Mouse (Mus musculus): ENCODE measurements around the gene Pla2g3. TPM values are rescaled to one million over a fixed set of nuclear protein-coding genes. Genes with fewer than 3 reads are reported as not detected.
A peak's percentile ranks its signal among the peaks of the same experiment; 100 is the strongest.

Pla2g3 gene
- 0.15 and 0.30 TPM in 2 replicates for polyA plus RNA-seq (2012; rRNA removed)

DNA sequence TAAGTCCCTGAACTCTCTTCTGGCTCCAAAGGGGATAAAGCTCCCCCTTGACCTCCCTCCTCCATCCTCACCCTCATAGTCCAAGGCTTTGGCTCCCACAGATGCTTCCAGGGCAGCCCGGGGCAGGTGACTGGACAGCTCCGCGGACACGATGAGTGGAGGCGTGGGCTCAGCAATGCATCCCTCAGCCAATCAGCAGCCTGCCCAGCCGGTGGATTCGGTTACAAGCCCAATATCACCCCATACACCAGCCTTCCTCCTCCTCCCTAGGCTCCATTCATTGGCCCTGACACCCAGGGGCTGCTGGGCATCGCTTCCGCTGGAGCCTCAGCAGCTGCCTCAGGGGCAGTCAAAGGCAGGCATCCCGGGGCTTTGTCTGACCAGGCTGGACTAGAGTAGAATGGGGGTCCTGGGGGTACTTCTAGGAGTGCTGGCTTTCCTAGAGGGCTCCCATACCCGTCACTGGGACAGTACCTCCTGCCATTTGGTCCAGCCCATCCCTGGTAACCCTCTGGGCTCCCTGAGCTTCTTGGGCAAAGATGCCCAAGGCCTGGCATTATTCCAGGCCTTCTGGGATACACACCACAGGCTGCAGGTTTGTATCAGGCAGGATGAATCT lies at the start of gene Pla2g3:
Gene Pla2g3, plus strand, starts transcription at position 333 of the 619 bp plus-strand sequence.
- TF ChIP-seq CTCF (IDR thresholded peaks at IDR 0.05; ENCODE audit: extremely low read depth, insufficient read depth, insufficient read length, insufficient replicate concordance) (no peak), POLR2A (IDR thresholded peaks at IDR 0.05; ENCODE audit: low read depth, low read length) (no peak)
- Histone ChIP-seq H3K36me3 (ENCODE audit: control insufficient read depth, insufficient read depth, low read length) (no peaks in the 10 kb centered on the region), H3K27me3 (ENCODE audit: control insufficient read depth, insufficient read depth, low read length) (no peaks in the 10 kb centered on the region), H3K4me1 (ENCODE audit: control insufficient read depth, insufficient read depth, insufficient read length) (no peaks in the 10 kb centered on the region), H3K27ac (ENCODE audit: insufficient read depth, low read length) (no peak within 1 kb of the TSS), H3K4me3 (ENCODE audit: extremely low read depth, insufficient read depth, insufficient read length) (no peak within 1 kb of the TSS)
- 69% methylated on average over 11 of the region's 11 CpGs for WGBS
- no peak for DNase-seq (ENCODE audit: low read depth in 1 of 2, low spot score in 2 of 2)

DNA sequence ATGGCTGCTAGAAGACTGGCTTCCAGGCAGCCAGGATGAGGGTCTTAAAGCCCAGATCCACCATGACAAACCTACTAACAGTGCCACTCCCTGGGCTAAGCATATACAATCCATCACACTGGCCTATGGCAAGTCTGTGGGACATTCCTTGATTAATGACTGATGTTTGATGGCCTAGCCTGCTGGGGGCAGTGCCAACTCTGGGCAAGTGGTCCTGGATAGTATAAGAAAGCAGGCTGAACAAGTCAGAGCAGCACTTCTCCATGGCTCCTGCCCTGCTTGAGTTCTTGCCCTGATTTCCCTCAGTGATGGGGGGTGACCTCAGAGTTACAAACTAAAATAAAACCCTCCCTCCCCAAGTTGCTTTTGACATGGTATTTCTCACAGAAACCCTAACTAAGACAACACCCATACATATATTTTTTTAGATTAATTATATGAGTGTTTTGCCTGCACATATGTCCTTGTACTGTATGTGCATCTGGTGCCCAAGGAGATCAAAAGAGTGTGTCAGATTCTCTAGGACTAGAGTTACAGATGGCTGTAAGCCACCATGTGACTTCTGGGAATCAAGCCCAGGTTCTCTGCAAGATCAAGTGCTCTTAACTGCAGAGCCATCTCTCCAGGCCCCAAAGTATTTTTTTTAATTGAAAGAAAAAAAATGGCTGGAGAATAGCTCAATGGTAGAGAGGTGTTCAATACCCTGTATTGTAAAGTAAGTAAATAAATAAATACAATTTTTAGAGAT lies 46.2 kb upstream of the Pla2g3 start:
- no peak for DNase-seq (ENCODE audit: low read depth in 1 of 2, low spot score in 2 of 2)

DNA sequence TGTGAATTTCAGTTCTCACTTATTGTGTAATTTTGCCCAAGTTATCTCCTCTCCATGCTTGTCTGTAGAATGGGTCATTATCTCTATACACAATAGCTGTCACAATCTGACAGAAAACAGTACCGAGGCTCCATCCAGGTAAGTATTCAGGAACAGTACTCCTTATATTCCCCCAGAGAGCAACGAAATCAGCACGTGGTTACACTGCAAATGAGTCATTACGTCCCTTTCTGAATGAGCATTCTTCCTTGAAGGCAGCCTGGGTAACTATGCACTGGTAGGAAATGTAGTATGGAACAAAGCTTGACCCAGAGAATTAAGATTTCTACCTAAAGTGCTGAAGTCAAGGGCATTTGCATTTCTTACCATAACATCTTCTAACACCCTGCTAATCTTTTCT lies 45.4 kb upstream of the Pla2g3 start:
- Histone ChIP-seq H3K4me1 (ENCODE audit: control insufficient read depth, insufficient read depth, insufficient read length) (no peaks in the 10 kb centered on the region), H3K36me3 (ENCODE audit: control insufficient read depth, insufficient read depth, low read length) (no peaks in the 10 kb centered on the region), H3K4me3 (ENCODE audit: extremely low read depth, insufficient read depth, insufficient read length) (no peak overlapping the region), H3K27me3 (ENCODE audit: control insufficient read depth, insufficient read depth, low read length) (no peaks in the 10 kb centered on the region), H3K27ac (ENCODE audit: insufficient read depth, low read length) (no peak overlapping the region)
- WGBS, result 82% methylated on average over 4 of the region's 4 CpGs
- no peak for DNase-seq (ENCODE audit: low read depth in 1 of 2, low spot score in 2 of 2)
- no peak for TF ChIP-seq CTCF (IDR thresholded peaks at IDR 0.05; ENCODE audit: extremely low read depth, insufficient read depth, insufficient read length, insufficient replicate concordance)
- no peak for TF ChIP-seq POLR2A (IDR thresholded peaks at IDR 0.05; ENCODE audit: low read depth, low read length)

More for the DNA sequence above, 46.2 kb upstream of the Pla2g3 start:
- no peak overlapping the region for H3K27ac ChIP-seq (ENCODE audit: insufficient read depth, low read length)
- no peaks in the 10 kb centered on the region for H3K36me3 ChIP-seq (ENCODE audit: control insufficient read depth, insufficient read depth, low read length)
- no peak for TF ChIP-seq CTCF (IDR thresholded peaks at IDR 0.05; ENCODE audit: extremely low read depth, insufficient read depth, insufficient read length, insufficient replicate concordance)
- TF ChIP-seq POLR2A (IDR thresholded peaks at IDR 0.05; ENCODE audit: low read depth, low read length), result no peak
- H3K4me1 ChIP-seq (ENCODE audit: control insufficient read depth, insufficient read depth, insufficient read length), result no peaks in the 10 kb centered on the region
- H3K27me3 ChIP-seq (ENCODE audit: control insufficient read depth, insufficient read depth, low read length), result no peaks in the 10 kb centered on the region
- H3K4me3 ChIP-seq (ENCODE audit: extremely low read depth, insufficient read depth, insufficient read length), result no peak overlapping the region

DNA sequence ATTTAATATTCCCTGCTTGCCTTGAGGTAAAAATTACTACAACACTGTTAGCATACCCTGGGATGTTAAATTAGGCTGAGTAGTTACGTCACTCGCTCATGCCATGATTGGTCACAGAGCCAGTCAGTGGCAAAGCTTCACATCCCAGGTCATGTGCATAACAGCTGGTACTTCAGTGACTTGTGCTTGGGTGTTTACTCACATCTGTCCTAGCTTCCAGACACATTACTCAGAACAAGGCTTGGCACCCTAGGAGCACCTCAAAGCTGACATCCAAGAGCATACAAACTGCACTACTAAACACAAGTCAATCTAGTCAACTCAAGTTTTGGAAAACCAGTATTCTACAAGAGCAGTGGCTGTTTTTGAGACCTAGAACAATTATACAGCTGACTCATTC lies 45.0 kb upstream of the Pla2g3 start:
- 96% methylated on average over 2 of the region's 2 CpGs for WGBS
- Histone ChIP-seq H3K27ac (ENCODE audit: insufficient read depth, low read length) (no peak overlapping the region), H3K4me3 (ENCODE audit: extremely low read depth, insufficient read depth, insufficient read length) (no peak overlapping the region), H3K4me1 (ENCODE audit: control insufficient read depth, insufficient read depth, insufficient read length) (no peaks in the 10 kb centered on the region), H3K27me3 (ENCODE audit: control insufficient read depth, insufficient read depth, low read length) (no peaks in the 10 kb centered on the region), H3K36me3 (ENCODE audit: control insufficient read depth, insufficient read depth, low read length) (no peaks in the 10 kb centered on the region)
- no peak for TF ChIP-seq POLR2A (IDR thresholded peaks at IDR 0.05; ENCODE audit: low read depth, low read length)
- TF ChIP-seq CTCF (IDR thresholded peaks at IDR 0.05; ENCODE audit: extremely low read depth, insufficient read depth, insufficient read length, insufficient replicate concordance), result no peak
- no peak for DNase-seq (ENCODE audit: low read depth in 1 of 2, low spot score in 2 of 2)

DNA sequence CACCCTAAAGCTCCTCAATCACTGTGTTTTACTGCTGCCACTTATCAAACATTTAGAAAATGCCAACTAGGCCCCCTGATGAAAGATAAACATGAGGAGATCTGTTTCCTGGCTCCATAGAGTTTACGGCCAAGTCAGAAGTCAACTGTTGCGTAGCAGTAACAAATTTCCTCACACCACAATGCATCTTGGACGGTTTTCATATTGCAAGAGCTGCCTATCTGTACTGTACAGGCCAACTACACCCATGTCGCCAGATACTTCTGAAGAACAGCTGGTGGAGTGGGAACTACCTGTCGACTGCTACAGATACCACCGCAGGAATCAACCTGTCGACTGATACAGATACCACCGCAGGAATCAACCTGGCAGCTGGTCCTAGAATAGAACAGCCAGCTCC lies 43.2 kb upstream of the Pla2g3 start:
- no peak for DNase-seq (ENCODE audit: low read depth in 1 of 2, low spot score in 2 of 2)
- H3K27ac ChIP-seq (ENCODE audit: insufficient read depth, low read length), result no peak overlapping the region
- WGBS, result 81% methylated on average over 8 of the region's 8 CpGs
- no peak overlapping the region for H3K4me3 ChIP-seq (ENCODE audit: extremely low read depth, insufficient read depth, insufficient read length)
- H3K36me3 ChIP-seq (ENCODE audit: control insufficient read depth, insufficient read depth, low read length), result no peaks in the 10 kb centered on the region
- no peaks in the 10 kb centered on the region for H3K4me1 ChIP-seq (ENCODE audit: control insufficient read depth, insufficient read depth, insufficient read length)
- TF ChIP-seq POLR2A (IDR thresholded peaks at IDR 0.05; ENCODE audit: low read depth, low read length) (no peak), CTCF (IDR thresholded peaks at IDR 0.05; ENCODE audit: extremely low read depth, insufficient read depth, insufficient read length, insufficient replicate concordance) (no peak)
- no peaks in the 10 kb centered on the region for H3K27me3 ChIP-seq (ENCODE audit: control insufficient read depth, insufficient read depth, low read length)

DNA sequence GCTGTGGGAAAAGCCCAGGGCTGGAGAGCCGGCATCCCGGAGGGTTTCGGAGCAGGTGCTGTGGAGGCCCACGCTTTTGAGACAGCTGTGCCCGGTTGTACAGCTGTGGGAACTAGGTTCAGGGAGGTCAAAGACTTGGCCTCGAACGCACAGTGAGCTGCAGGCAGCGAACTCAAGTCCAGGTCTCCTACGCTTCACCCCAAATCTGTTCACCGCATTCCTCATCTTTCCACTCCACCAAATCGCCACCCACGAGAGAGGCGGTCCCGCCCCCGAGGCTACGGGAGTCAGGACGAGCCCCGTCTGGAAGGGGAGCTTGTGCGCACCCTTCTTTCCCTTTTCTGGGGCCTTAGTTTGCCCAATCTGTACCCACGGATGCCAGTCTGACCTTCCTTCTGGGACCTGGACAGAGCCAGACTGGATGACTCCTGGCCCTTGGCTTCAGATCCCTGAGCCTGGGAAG lies 36.4 kb upstream of the Pla2g3 start:
- no peaks in the 10 kb centered on the region for H3K27me3 ChIP-seq (ENCODE audit: control insufficient read depth, insufficient read depth, low read length)
- peaks cover 2% of the 10 kb centered on the region; the same call in 1 of the 2 replicates for H3K4me1 ChIP-seq (ENCODE audit: control insufficient read depth, insufficient read depth, insufficient read length)
- 0 out of 2 replicates have a peak, but pooled peaks cover 2% of the 10 kb centered on the region for H3K36me3 ChIP-seq (ENCODE audit: control insufficient read depth, insufficient read depth, low read length)
- peak overlapping the region; percentile 94 for H3K4me3 ChIP-seq (ENCODE audit: extremely low read depth, insufficient read depth, insufficient read length)
- TF ChIP-seq POLR2A (IDR thresholded peaks at IDR 0.05; ENCODE audit: low read depth, low read length), result no peak
- no peak for TF ChIP-seq CTCF (IDR thresholded peaks at IDR 0.05; ENCODE audit: extremely low read depth, insufficient read depth, insufficient read length, insufficient replicate concordance)
- WGBS, result under 1% methylated on average over 20 of the region's 20 CpGs
- peak overlapping the region; percentile 85 for H3K27ac ChIP-seq (ENCODE audit: insufficient read depth, low read length)
- DNase-seq (ENCODE audit: low read depth in 1 of 2, low spot score in 2 of 2), result peak; percentile 7 to 17
